Mouse (Mus musculus) forebrain, postnatal 0 days (tissue): ENCODE data around the gene Mpzl3. TPM values are rescaled to one million over a fixed set of nuclear protein-coding genes. Genes with fewer than 3 reads are reported as not detected.
"Not testable (repeated sequence)": the region's sequence is repeated elsewhere in the genome, so short reads cannot be mapped to it uniquely, and the experiment has no call there.

Source experiments
- ATAC-seq: fragments of 200-750 bp; cut with Nextera tagmentation; 2 replicates; pipeline ENCODE4 v1.8.0; 2017; ENCODE audit warnings: mild to moderate bottlenecking, moderate library complexity
- DNase-seq: peaks from one replicate; pipeline ENCODE4 v3.0.0-alpha.2; 2015
- H3K27ac ChIP-seq: fragments of 300-500 bp; sonication (generic); 2 replicates; pipeline ENCODE4 v1.5.1; 2014; ENCODE audit warnings: low read depth, mild to moderate bottlenecking, antibody characterized with exemption, low read length, moderate library complexity, mixed read lengths
- H3K27me3 ChIP-seq: fragments of 300-500 bp; sonication (generic); 2 replicates; pipeline ENCODE4 v1.6.1; 2014; ENCODE audit warnings: mild to moderate bottlenecking, low read length, mixed read lengths; ENCODE audit not compliant: insufficient read depth
- H3K36me3 ChIP-seq: fragments of 300-500 bp; sonication (generic); 2 replicates; pipeline ENCODE4 v1.6.1; 2014; ENCODE audit warnings: mild to moderate bottlenecking, moderate library complexity; ENCODE audit not compliant: insufficient read depth
- H3K4me1 ChIP-seq: fragments of 300-500 bp; sonication (generic); 2 replicates; pipeline ENCODE4 v1.6.1; 2014; ENCODE audit warnings: antibody characterized with exemption; ENCODE audit not compliant: insufficient read depth
- H3K4me2 ChIP-seq: fragments of 300-500 bp; sonication (generic); 2 replicates; pipeline ENCODE4 v1.6.1; 2014; ENCODE audit warnings: low read depth, mild to moderate bottlenecking, moderate library complexity
- H3K4me3 ChIP-seq: fragments of 300-500 bp; sonication (generic); 2 replicates; pipeline ENCODE4 v1.5.1; 2014; ENCODE audit warnings: low read depth, low read length, mixed read lengths
- H3K9ac ChIP-seq: fragments of 300-500 bp; sonication (generic); 2 replicates; pipeline ENCODE4 v1.6.1; 2014; ENCODE audit warnings: mild to moderate bottlenecking
- H3K9me3 ChIP-seq: fragments of 300-500 bp; sonication (generic); 2 replicates; pipeline ENCODE4 v1.6.1; 2016; ENCODE audit warnings: low read length
- CTCF ChIP-seq: sonication (generic); IDR thresholded peaks from 2 replicates; pipeline ENCODE4 v1.5.1; 2016; ENCODE audit warnings: antibody characterized with exemption, control low read depth, low read depth
- WGBS: fragments of 180-500 bp; shearing (Covaris S2); extraction: QIAGEN DNeasy Blood & Tissue Kit; methylation state at CpG from one replicate; pipeline ENCODE4 v1.1.7; 2014; 5-methylcytosine and 5-hydroxymethylcytosine counted together
- polyA plus RNA-seq: library from polyadenylated mRNA; unstranded; fragments of >200 nt; fragmentation: Nextera tagmentation; extraction: Ambion mirVana; gene quantifications from 2 replicates; pipeline ENCODE4 v1.2.1, GENCODE M21; 2015
- total RNA-seq: library from RNA; depleted of rRNA; stranded (reverse); fragments of >200 nt; gene quantifications from 2 replicates; pipeline ENCODE4 v1.2.3, GENCODE M21; 2014

The Mpzl3 gene
- total and polyA plus RNA-seq, 2 experiments from 2014 or later = 1.1 to 3.7 TPM

GRCm38 (mm10) chr9:45034526-45034925 is 20.5 kb upstream of the Mpzl3 start:
- ATAC-seq (no peak), DNase-seq (no peak)
- no peaks in the 10 kb centered on the region for H3K4me1 ChIP-seq
- TF ChIP-seq CTCF = no peak
- no peak overlapping the region for H3K4me2 ChIP-seq
- H3K36me3 ChIP-seq = no peaks in the 10 kb centered on the region
- H3K27ac ChIP-seq = no peak overlapping the region
- 77% methylated on average over 3 of the region's 3 CpGs for WGBS
- H3K9me3 ChIP-seq = no peaks in the 10 kb centered on the region
- no peak overlapping the region for H3K4me3 ChIP-seq
- peaks cover 7% of the 10 kb centered on the region for H3K27me3 ChIP-seq
- no peak overlapping the region for H3K9ac ChIP-seq

- H3K27ac ChIP-seq, H3K9ac ChIP-seq, H3K4me1 ChIP-seq, H3K4me3 ChIP-seq, H3K4me2 ChIP-seq, ATAC-seq, H3K36me3 ChIP-seq, DNase-seq, H3K9me3 ChIP-seq: not testable (repeated sequence)
- H3K27me3 ChIP-seq = peaks cover 38% of the 10 kb centered on the region
- 84% methylated on average over 1 of the region's 1 CpGs for WGBS
These were observed 17.2 kb upstream of the Mpzl3 start for GRCm38 (mm10) chr9:45037803-45038202.

GRCm38 (mm10) chr9:45039499-45039898 is 15.5 kb upstream of the Mpzl3 start, which contains the start of gene Mpzl2:
Gene Mpzl2, plus strand, starts transcription at chr9:45039799.
- no peak for TF ChIP-seq CTCF
- Histone ChIP-seq H3K4me3 (no peak within 1 kb of the TSS), H3K9me3 (no peaks in the 10 kb centered on the region), H3K27ac (no peak within 1 kb of the TSS), H3K36me3 (no peaks in the 10 kb centered on the region), H3K4me1 (no peaks in the 10 kb centered on the region), H3K4me2 (no peak within 1 kb of the TSS), H3K9ac (no peak within 1 kb of the TSS), H3K27me3 (peaks cover 50% of the 10 kb centered on the region)
- ATAC-seq = no peak
- no peak for DNase-seq
- 59% methylated on average over 5 of the region's 5 CpGs for WGBS

- no peak for TF ChIP-seq CTCF
- Histone ChIP-seq H3K4me2 (no peak overlapping the region), H3K27me3 (peaks cover 50% of the 10 kb centered on the region)
These were observed 14.7 kb upstream of the Mpzl3 start for GRCm38 (mm10) chr9:45040066-45040845.

GRCm38 (mm10) chr9:45041131-45041838 is 13.7 kb upstream of the Mpzl3 start:
- Histone ChIP-seq H3K4me1 (no peaks in the 10 kb centered on the region), H3K27me3 (peaks cover 50% of the 10 kb centered on the region), H3K4me3 (no peak overlapping the region; the same call in 1 of the 2 replicates), H3K9ac (no peak overlapping the region), H3K9me3 (no peaks in the 10 kb centered on the region), H3K4me2 (no peak overlapping the region), H3K27ac (no peak overlapping the region), H3K36me3 (no peaks in the 10 kb centered on the region)
- TF ChIP-seq CTCF = no peak
- 34% methylated on average over 17 of the region's 17 CpGs for whole genome bisulfite sequencing
- ATAC-seq (no peak), DNase-seq (no peak)

More at GRCm38 (mm10) chr9:45040066-45040845, 14.7 kb upstream of the Mpzl3 start:
- H3K4me1 ChIP-seq = no peaks in the 10 kb centered on the region
- ATAC-seq (no peak), DNase-seq (no peak)
- H3K36me3 ChIP-seq = no peaks in the 10 kb centered on the region
- no peak overlapping the region for H3K27ac ChIP-seq
- H3K4me3 ChIP-seq = no peak overlapping the region
- no peaks in the 10 kb centered on the region for H3K9me3 ChIP-seq
- 14% methylated on average over 14 of the region's 14 CpGs for whole genome bisulfite sequencing
- H3K9ac ChIP-seq = no peak overlapping the region

- no peak for TF ChIP-seq CTCF
- no peaks in the 10 kb centered on the region for H3K36me3 ChIP-seq
- H3K4me3 ChIP-seq = no peak overlapping the region
- H3K9me3 ChIP-seq = no peaks in the 10 kb centered on the region
- ATAC-seq (no peak), DNase-seq (no peak)
- peaks cover 50% of the 10 kb centered on the region for H3K27me3 ChIP-seq
- H3K4me1 ChIP-seq = no peaks in the 10 kb centered on the region
- H3K4me2 ChIP-seq = no peak overlapping the region
- WGBS = 4% methylated on average over 20 of the region's 20 CpGs
- no peak overlapping the region for H3K9ac ChIP-seq
- no peak overlapping the region for H3K27ac ChIP-seq
These were observed 12.8 kb upstream of the Mpzl3 start for GRCm38 (mm10) chr9:45042056-45042720.

- H3K4me3 ChIP-seq = no peak overlapping the region
These were observed 12.0 kb upstream of the Mpzl3 start for GRCm38 (mm10) chr9:45042947-45043346.

More at GRCm38 (mm10) chr9:45042947-45043346, 12.0 kb upstream of the Mpzl3 start:
- H3K27ac ChIP-seq = no peak overlapping the region
- H3K4me2 ChIP-seq = no peak overlapping the region
- DNase-seq = no peak
- ATAC-seq = no peak
- no peak overlapping the region for H3K9ac ChIP-seq
- H3K9me3 ChIP-seq = no peaks in the 10 kb centered on the region
- H3K27me3 ChIP-seq = peaks cover 50% of the 10 kb centered on the region
- no peak for TF ChIP-seq CTCF
- no peaks in the 10 kb centered on the region for H3K4me1 ChIP-seq
- no peaks in the 10 kb centered on the region for H3K36me3 ChIP-seq
- under 1% methylated on average over 10 of the region's 10 CpGs for WGBS
